Mouse (Mus musculus): Measurements from ENCODE around the gene Rbbp4. TPM values are rescaled to one million over a fixed set of nuclear protein-coding genes. Genes with fewer than 3 reads are reported as not detected.

Gene Rbbp4
- total and polyA plus RNA-seq, 3 experiments, result 41.4 to 179 (median 73.3) TPM

DNA sequence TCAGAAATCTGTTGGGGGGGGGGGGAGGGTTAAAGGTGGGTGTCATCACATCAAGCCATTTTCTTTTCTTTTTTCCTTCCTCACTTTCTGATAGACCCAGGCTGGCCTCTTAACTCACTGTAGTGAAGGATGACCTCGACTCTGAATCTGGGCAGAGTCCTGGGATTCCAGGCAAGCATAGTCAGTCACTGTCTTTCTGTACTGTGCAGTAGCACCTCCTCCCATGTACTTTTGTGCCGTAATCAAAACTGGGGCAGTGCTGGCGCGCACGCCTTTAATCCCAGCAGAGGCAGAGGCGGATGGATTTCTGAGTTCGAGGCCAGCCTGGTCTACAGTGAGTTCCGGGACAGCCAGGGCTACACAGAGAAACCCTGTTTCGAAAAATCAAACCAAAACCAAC is 31.4 kb downstream of the Rbbp4 start:
- DNase-seq (ENCODE audit: extremely low read depth), result no peak
- no peak overlapping the region for H3K4me2 ChIP-seq (ENCODE audit: insufficient read depth, low read depth, poor library complexity, severe bottlenecking)

DNA sequence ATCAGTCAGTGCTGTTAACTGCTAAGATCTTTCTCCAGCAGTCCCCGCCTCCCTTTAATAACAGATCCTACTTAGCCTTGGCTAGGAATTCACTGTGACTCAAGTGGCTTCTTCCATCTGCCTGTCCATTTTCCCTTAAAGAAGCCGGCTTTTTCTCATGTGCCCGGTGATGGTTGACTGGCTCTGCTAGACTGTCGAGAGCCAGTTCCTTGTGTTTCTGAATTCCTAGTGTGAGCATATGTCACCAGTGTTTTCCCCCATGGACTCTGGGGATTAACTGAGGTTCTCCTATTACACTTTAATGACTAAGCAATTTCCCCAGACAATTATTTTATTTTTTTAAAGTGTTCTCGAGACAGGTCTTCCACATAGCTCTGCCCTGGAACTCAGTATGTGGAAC is 31.8 kb downstream of the Rbbp4 start:
- Histone ChIP-seq H3K4me3 (replicated peaks in 1 of 3; ENCODE audit: low read depth in 2 of 3, low read length in 2 of 3, poor library complexity in 1 of 3) (no peak overlapping the region), H3K4me2 (ENCODE audit: insufficient read depth, low read depth, poor library complexity, severe bottlenecking) (no peak overlapping the region), H3K27ac (ENCODE audit: insufficient read depth, low read depth) (no peak overlapping the region), H3K79me2 (replicated peaks; ENCODE audit: control insufficient read depth, extremely low read depth, insufficient read depth, poor library complexity, severe bottlenecking) (no peaks in the 10 kb centered on the region), H3K4me1 (ENCODE audit: control insufficient read depth in 1 of 2, insufficient read depth in 2 of 2) (peaks cover 0 to 12% of the 10 kb centered on the region in 2 experiments; a peak in 1 of 4 replicates), H3K9me3 (replicated peaks; ENCODE audit: low read length) (peaks cover 10% of the 10 kb centered on the region), H3K36me3 (replicated peaks in 1 of 2; ENCODE audit: control insufficient read depth in 1 of 2, insufficient read depth in 1 of 2, low read length in 1 of 2) (peaks cover 14 to 35% of the 10 kb centered on the region in 2 experiments), H3K9ac (ENCODE audit: insufficient read depth, low read depth) (no peak overlapping the region), H3K27me3 (replicated peaks) (no peaks in the 10 kb centered on the region)
- DNase-seq (ENCODE audit: extremely low read depth), result no peak
- dilution Hi-C loops (cut with MboI; ENCODE audit: extremely low pct_ligation_motif_present, extremely low pct_unique_long_range_greater_than_20kb, low sequenced_read_pairs), result no loop called here
- TF ChIP-seq POLR2AphosphoS2 (IDR thresholded peaks at IDR 0.05; ENCODE audit: low read depth, low read length), result no peak
- no peak for TF ChIP-seq ETS1 (conservative IDR thresholded peaks at IDR 0.05; ENCODE audit: low read depth, low read length)
- no peak for TF ChIP-seq NELFE (IDR thresholded peaks at IDR 0.05; ENCODE audit: low read depth, low read length)
- TF ChIP-seq NRF1 (IDR thresholded peaks at IDR 0.05; ENCODE audit: low read depth, low read length), result no peak
- TF ChIP-seq KAT2A (IDR thresholded peaks at IDR 0.05; ENCODE audit: insufficient replicate concordance, low read length), result no peak
- no peak for TF ChIP-seq RAD21 (IDR thresholded peaks at IDR 0.05; ENCODE audit: low read depth, low read length)
- no peak for TF ChIP-seq RCOR1 (conservative IDR thresholded peaks at IDR 0.05; ENCODE audit: low read depth, low read length)
- no peak for TF ChIP-seq CHD2 (IDR thresholded peaks at IDR 0.05; ENCODE audit: low read length)
- TF ChIP-seq JUN (IDR thresholded peaks at IDR 0.05; ENCODE audit: insufficient read depth, low read depth, low read length), result no peak
- no peak for TF ChIP-seq MAZ (IDR thresholded peaks at IDR 0.05; ENCODE audit: low read depth, low read length)
- TF ChIP-seq JUND (conservative IDR thresholded peaks at IDR 0.05; ENCODE audit: low read depth, low read length), result no peak
- TF ChIP-seq EP300 (IDR thresholded peaks at IDR 0.05; ENCODE audit: low read length), result no peak
- no peak for TF ChIP-seq SMC3 (IDR thresholded peaks at IDR 0.05; ENCODE audit: low read depth, low read length)
- no peak for TF ChIP-seq IRF4 (IDR thresholded peaks at IDR 0.05; ENCODE audit: low read depth, low read length)
- TF ChIP-seq ELF1 (IDR thresholded peaks at IDR 0.05; ENCODE audit: low read depth, low read length), result no peak
- no peak for TF ChIP-seq MEF2A (IDR thresholded peaks at IDR 0.05; ENCODE audit: borderline replicate concordance, low read depth, low read length)
- TF ChIP-seq CHD1 (IDR thresholded peaks at IDR 0.05; ENCODE audit: low read depth, low read length), result no peak
- TF ChIP-seq MAX (IDR thresholded peaks at IDR 0.05; ENCODE audit: low read length), result no peak
- in situ Hi-C loops (cut with MboI; ENCODE audit: low pct_ligation_motif_present, low pct_unique_long_range_greater_than_20kb, low sequenced_read_pairs), result no loop called here

More for the DNA sequence above, 31.4 kb downstream of the Rbbp4 start:
- H3K79me2 ChIP-seq (replicated peaks; ENCODE audit: control insufficient read depth, extremely low read depth, insufficient read depth, poor library complexity, severe bottlenecking), result no peaks in the 10 kb centered on the region
- TF ChIP-seq HCFC1 (IDR thresholded peaks at IDR 0.05; ENCODE audit: low read depth, low read length), result no peak
- TF ChIP-seq RCOR1 (conservative IDR thresholded peaks at IDR 0.05; ENCODE audit: low read depth, low read length), result no peak
- TF ChIP-seq TBP (conservative IDR thresholded peaks at IDR 0.05; ENCODE audit: low read depth, low read length), result no peak
- peaks cover 10% of the 10 kb centered on the region for H3K9me3 ChIP-seq (replicated peaks; ENCODE audit: low read length)
- in situ Hi-C loops (cut with MboI; ENCODE audit: low pct_ligation_motif_present, low pct_unique_long_range_greater_than_20kb, low sequenced_read_pairs) (no loop called here), dilution Hi-C loops (cut with MboI; ENCODE audit: extremely low pct_ligation_motif_present, extremely low pct_unique_long_range_greater_than_20kb, low sequenced_read_pairs) (no loop called here)
- H3K36me3 ChIP-seq (replicated peaks in 1 of 2; ENCODE audit: control insufficient read depth in 1 of 2, insufficient read depth in 1 of 2, low read length in 1 of 2), result peaks cover 18 to 39% of the 10 kb centered on the region in 2 experiments
- H3K27ac ChIP-seq (ENCODE audit: insufficient read depth, low read depth), result no peak overlapping the region
- H3K9ac ChIP-seq (ENCODE audit: insufficient read depth, low read depth), result no peak overlapping the region
- no peaks in the 10 kb centered on the region for H3K27me3 ChIP-seq (replicated peaks)
- peaks cover 0 to 12% of the 10 kb centered on the region in 2 experiments; a peak in 1 of 4 replicates for H3K4me1 ChIP-seq (ENCODE audit: control insufficient read depth in 1 of 2, insufficient read depth in 2 of 2)
- H3K4me3 ChIP-seq (replicated peaks in 1 of 3; ENCODE audit: low read depth in 2 of 3, low read length in 2 of 3, poor library complexity in 1 of 3), result no peak overlapping the region

Data from CH12.LX (cell line).